Mouse (Mus musculus): ENCODE results near the gene Olfr1202. TPM values are rescaled to one million over a fixed set of nuclear protein-coding genes. Genes with fewer than 3 reads are reported as not detected.

The Olfr1202 gene
- total RNA-seq (2014; rRNA removed) (not detected in 2 replicates), polyA plus RNA-seq (2015; fragmentation: Nextera tagmentation; extraction: Ambion mirVana) (not detected in 2 replicates)

DNA sequence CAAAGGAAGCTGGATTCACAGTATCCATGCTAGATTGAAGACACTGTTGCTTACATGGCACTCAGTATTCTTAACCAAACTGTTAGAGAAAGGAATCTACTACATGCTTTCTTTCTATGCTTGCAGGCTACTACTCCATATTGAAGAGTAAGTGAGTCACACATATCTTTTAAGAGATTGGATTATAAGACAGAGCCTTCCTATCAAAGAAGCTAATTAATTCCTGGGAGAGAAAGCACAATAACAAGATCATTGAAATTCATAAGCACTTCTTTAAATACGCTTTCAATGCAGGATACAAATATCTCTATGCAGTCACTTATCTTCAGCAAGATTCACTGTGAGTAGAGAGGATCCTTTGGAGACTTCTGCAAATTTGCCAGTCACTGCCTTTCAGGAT lies at the start of gene Olfr1202:
Olfr1202 (plus strand) TSS at position 301 of the 400 bp plus-strand sequence.
- Histone ChIP-seq H3K9ac (replicated peaks; ENCODE audit: low read length) (no peak within 1 kb of the TSS), H3K4me1 (ENCODE audit: insufficient read depth, low read length) (no peaks in the 10 kb centered on the region), H3K4me3 (ENCODE audit: low read length) (no peak within 1 kb of the TSS), H3K27me3 (ENCODE audit: insufficient read depth, low read length) (no peaks in the 10 kb centered on the region), H3K4me2 (ENCODE audit: low read depth, low read length) (no peak within 1 kb of the TSS), H3K27ac (no peak within 1 kb of the TSS), H3K36me3 (ENCODE audit: insufficient read depth, low read length) (no peaks in the 10 kb centered on the region), H3K9me3 (ENCODE audit: low read length) (no peaks in the 10 kb centered on the region)
- ATAC-seq (no peak), DNase-seq (ENCODE audit: low spot score) (no peak)
- 84% methylated on average over 1 of the region's 1 CpGs for WGBS
- no peak for TF ChIP-seq CTCF (IDR thresholded peaks at IDR 0.05; ENCODE audit: low read depth)

DNA sequence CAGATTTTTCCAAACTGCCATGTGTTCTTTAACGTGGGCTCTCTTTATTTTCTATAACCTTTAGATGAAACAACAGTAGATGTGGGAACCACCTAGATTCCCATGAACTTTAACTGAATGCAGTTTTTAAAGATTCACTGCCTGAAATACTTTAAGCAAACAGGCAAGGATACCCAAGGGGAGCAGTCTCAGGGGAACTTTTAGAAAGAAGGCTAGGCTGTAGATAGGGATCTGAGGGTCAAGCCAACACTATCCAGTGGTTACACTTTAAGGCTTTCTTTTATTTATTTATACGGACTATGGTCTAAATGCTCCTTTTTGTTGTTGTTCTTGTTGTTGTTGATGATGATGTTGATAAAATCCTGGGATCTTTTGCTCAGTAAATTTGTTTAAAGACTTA lies 43.9 kb upstream of the Olfr1202 start, which contains the start of gene Olfr1200:
Olfr1200 (minus strand) TSS at position 101 of the 400 bp plus-strand sequence.
- Histone ChIP-seq H3K4me3 (ENCODE audit: low read length) (no peak within 1 kb of the TSS), H3K4me2 (ENCODE audit: low read depth, low read length) (no peak within 1 kb of the TSS), H3K9me3 (ENCODE audit: low read length) (no peaks in the 10 kb centered on the region), H3K27me3 (ENCODE audit: insufficient read depth, low read length) (no peaks in the 10 kb centered on the region), H3K4me1 (ENCODE audit: insufficient read depth, low read length) (no peaks in the 10 kb centered on the region), H3K27ac (no peak within 1 kb of the TSS), H3K36me3 (ENCODE audit: insufficient read depth, low read length) (no peaks in the 10 kb centered on the region), H3K9ac (replicated peaks; ENCODE audit: low read length) (no peak within 1 kb of the TSS)
- WGBS: 79% methylated on average over 2 of the region's 2 CpGs
- TF ChIP-seq CTCF (IDR thresholded peaks at IDR 0.05; ENCODE audit: low read depth): no peak
- ATAC-seq: no peak
- DNase-seq (ENCODE audit: low spot score): no peak

DNA sequence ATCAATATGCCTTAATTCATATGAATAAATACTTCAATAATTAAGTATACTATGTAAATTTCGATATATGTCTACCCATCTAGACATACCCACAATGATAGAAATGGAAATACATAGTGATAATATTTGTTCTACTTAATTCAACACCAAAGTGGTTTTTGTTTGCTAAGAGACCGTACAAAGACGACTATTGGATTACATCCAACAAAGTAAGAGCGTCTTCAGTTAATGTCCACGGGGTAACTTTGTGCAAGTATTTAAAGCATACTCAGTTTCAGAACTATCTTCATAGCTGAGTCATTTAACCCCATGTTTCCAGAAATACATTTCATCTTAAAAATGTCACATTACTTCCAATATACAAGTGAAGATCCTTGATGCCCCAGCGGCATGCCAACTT lies 21.6 kb upstream of the Olfr1202 start, which contains the start of gene Olfr1201:
Olfr1201 (plus strand) TSS at position 301 of the 400 bp plus-strand sequence.
- DNase-seq (ENCODE audit: low spot score) (no peak), ATAC-seq (no peak)
- no peaks in the 10 kb centered on the region for H3K9me3 ChIP-seq (ENCODE audit: low read length)
- no peaks in the 10 kb centered on the region for H3K4me1 ChIP-seq (ENCODE audit: insufficient read depth, low read length)
- H3K27me3 ChIP-seq (ENCODE audit: insufficient read depth, low read length): no peaks in the 10 kb centered on the region
- H3K9ac ChIP-seq (replicated peaks; ENCODE audit: low read length): no peak within 1 kb of the TSS
- no peak within 1 kb of the TSS for H3K4me3 ChIP-seq (ENCODE audit: low read length)
- H3K4me2 ChIP-seq (ENCODE audit: low read depth, low read length): no peak within 1 kb of the TSS
- no peaks in the 10 kb centered on the region for H3K36me3 ChIP-seq (ENCODE audit: insufficient read depth, low read length)
- H3K27ac ChIP-seq: no peak within 1 kb of the TSS
- TF ChIP-seq CTCF (IDR thresholded peaks at IDR 0.05; ENCODE audit: low read depth): no peak
- WGBS: 78% methylated on average over 6 of the region's 6 CpGs

DNA sequence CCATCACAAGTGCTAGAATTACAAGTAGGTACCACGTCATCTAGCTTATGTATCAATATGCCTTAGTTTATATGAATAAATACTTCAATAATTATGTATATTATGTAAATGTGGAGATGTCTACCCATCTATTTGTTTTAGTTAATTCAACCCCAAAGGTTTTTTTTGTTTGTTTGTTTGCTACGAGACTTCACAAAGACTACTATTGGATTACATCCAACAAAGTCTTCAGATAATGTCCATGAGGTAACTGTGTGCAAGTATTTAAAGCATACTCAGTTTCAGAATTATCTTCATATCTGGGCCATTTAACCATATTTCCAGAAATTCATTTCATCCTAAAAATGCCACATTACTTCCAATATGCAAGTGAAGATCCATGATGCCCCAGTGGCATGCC lies 15.1 kb downstream of the Olfr1202 start, which contains the start of gene Olfr1205:
Olfr1205 (plus strand) TSS at position 301 of the 400 bp plus-strand sequence.
- H3K4me2 ChIP-seq (ENCODE audit: low read depth, low read length): no peak within 1 kb of the TSS
- H3K9me3 ChIP-seq (ENCODE audit: low read length): no peaks in the 10 kb centered on the region
- 91% methylated on average over 2 of the region's 2 CpGs for WGBS
- H3K4me3 ChIP-seq (ENCODE audit: low read length): no peak within 1 kb of the TSS
- no peaks in the 10 kb centered on the region for H3K4me1 ChIP-seq (ENCODE audit: insufficient read depth, low read length)
- no peak within 1 kb of the TSS for H3K9ac ChIP-seq (replicated peaks; ENCODE audit: low read length)
- ATAC-seq (no peak), DNase-seq (ENCODE audit: low spot score) (no peak)
- no peaks in the 10 kb centered on the region for H3K27me3 ChIP-seq (ENCODE audit: insufficient read depth, low read length)
- H3K36me3 ChIP-seq (ENCODE audit: insufficient read depth, low read length): no peaks in the 10 kb centered on the region
- H3K27ac ChIP-seq: no peak within 1 kb of the TSS
- TF ChIP-seq CTCF (IDR thresholded peaks at IDR 0.05; ENCODE audit: low read depth): no peak

DNA sequence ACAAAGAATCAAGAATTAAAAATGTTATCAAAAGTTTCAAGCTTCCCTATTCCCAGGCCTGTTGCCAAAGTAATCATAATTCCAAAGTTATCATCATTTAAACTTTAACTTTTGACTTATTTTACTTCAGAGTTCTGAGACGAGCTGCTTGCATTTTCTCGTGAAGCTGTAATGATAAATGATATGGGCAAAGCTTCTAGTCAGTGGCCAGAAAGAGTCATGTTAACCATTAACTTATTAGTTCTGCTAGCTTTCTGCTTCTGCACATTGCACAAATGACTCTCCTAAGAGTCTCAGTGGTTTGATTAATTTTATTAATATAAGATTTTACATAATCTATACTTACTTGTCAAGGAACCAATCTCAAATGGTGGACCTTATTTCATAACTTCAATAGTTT lies 24.2 kb downstream of the Olfr1202 start:
- H3K4me1 ChIP-seq (ENCODE audit: insufficient read depth, low read length): no peaks in the 10 kb centered on the region
- H3K9me3 ChIP-seq (ENCODE audit: low read length): no peaks in the 10 kb centered on the region
- 69% methylated on average over 2 of the region's 2 CpGs for WGBS

DNA sequence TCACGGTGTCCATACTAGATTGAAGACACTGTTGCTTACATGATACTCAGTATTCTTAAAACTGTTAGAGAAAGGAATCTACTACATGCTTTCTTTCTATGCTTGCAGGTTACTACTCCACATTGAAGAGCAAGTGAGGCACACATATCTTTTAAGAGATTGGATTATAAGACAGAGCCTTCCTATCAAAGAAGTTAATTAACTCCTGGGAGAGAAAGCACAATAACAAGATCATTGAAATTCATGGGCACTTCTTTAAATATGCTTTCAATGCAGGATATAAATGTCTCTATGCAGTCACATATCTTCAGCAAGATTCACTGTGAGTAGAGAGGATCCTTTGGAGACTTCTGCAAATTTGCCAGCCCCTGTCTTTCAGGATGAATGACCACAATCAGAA lies 34.7 kb downstream of the Olfr1202 start, which contains the start of gene Olfr1204:
Olfr1204 (plus strand) TSS at position 301 of the 400 bp plus-strand sequence.
- no peaks in the 10 kb centered on the region for H3K36me3 ChIP-seq (ENCODE audit: insufficient read depth, low read length)
- H3K27me3 ChIP-seq (ENCODE audit: insufficient read depth, low read length): no peaks in the 10 kb centered on the region
- no peak for DNase-seq (ENCODE audit: low spot score)
- no peak within 1 kb of the TSS for H3K4me2 ChIP-seq (ENCODE audit: low read depth, low read length)
- no peak within 1 kb of the TSS for H3K4me3 ChIP-seq (ENCODE audit: low read length)
- H3K27ac ChIP-seq: no peak within 1 kb of the TSS
- no peaks in the 10 kb centered on the region for H3K4me1 ChIP-seq (ENCODE audit: insufficient read depth, low read length)
- no peak for ATAC-seq
- 100% methylated on average over 1 of the region's 1 CpGs for WGBS
- H3K9me3 ChIP-seq (ENCODE audit: low read length): no peaks in the 10 kb centered on the region
- H3K9ac ChIP-seq (replicated peaks; ENCODE audit: low read length): no peak within 1 kb of the TSS
- no peak for TF ChIP-seq CTCF (IDR thresholded peaks at IDR 0.05; ENCODE audit: low read depth)

More for the DNA sequence above, 24.2 kb downstream of the Olfr1202 start:
- DNase-seq (ENCODE audit: low spot score) (no peak), ATAC-seq (no peak)
- H3K4me3 ChIP-seq (ENCODE audit: low read length): no peak overlapping the region
- no peaks in the 10 kb centered on the region for H3K36me3 ChIP-seq (ENCODE audit: insufficient read depth, low read length)
- H3K9ac ChIP-seq (replicated peaks; ENCODE audit: low read length): no peak overlapping the region
- H3K4me2 ChIP-seq (ENCODE audit: low read depth, low read length): no peak overlapping the region
- H3K27ac ChIP-seq: no peak overlapping the region
- H3K27me3 ChIP-seq (ENCODE audit: insufficient read depth, low read length): no peaks in the 10 kb centered on the region
- no peak for TF ChIP-seq CTCF (IDR thresholded peaks at IDR 0.05; ENCODE audit: low read depth)

DNA sequence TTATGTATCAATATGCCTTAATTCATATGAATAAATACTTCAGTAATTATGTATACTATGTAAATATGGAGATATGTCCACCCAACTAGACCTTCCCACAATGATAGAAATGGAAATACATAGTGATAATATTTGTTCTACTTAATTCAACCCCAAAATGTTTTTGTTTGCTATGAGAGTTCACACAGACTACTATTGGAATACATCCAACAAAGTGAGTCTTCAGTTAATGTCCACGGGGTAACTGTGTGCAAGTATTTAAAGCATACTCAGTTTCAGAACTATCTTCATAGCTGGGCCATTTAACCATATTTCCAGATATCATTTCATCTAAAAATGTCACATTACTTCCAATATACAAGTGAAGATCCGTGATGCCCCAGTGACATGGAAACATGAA lies 48.6 kb downstream of the Olfr1202 start, which contains the start of gene Olfr1206:
Olfr1206 (plus strand) TSS at position 301 of the 400 bp plus-strand sequence.
- no peak within 1 kb of the TSS for H3K9ac ChIP-seq (replicated peaks; ENCODE audit: low read length)
- TF ChIP-seq CTCF (IDR thresholded peaks at IDR 0.05; ENCODE audit: low read depth): no peak
- no peak within 1 kb of the TSS for H3K27ac ChIP-seq
- H3K4me2 ChIP-seq (ENCODE audit: low read depth, low read length): no peak within 1 kb of the TSS
- H3K4me1 ChIP-seq (ENCODE audit: insufficient read depth, low read length): no peaks in the 10 kb centered on the region
- 84% methylated on average over 2 of the region's 2 CpGs for WGBS
- no peaks in the 10 kb centered on the region for H3K27me3 ChIP-seq (ENCODE audit: insufficient read depth, low read length)
- no peak for DNase-seq (ENCODE audit: low spot score)
- H3K9me3 ChIP-seq (ENCODE audit: low read length): no peaks in the 10 kb centered on the region
- no peak within 1 kb of the TSS for H3K4me3 ChIP-seq (ENCODE audit: low read length)
- no peaks in the 10 kb centered on the region for H3K36me3 ChIP-seq (ENCODE audit: insufficient read depth, low read length)
- ATAC-seq: no peak

Other genes starting within 250 kb of the Olfr1202 start
- gene Olfr1189, start 228.0 kb upstream of the Olfr1202 start, total RNA-seq (2014; rRNA removed): not detected in 2 replicates
- not detected in 2 replicates for gene Olfr1189, start 228.0 kb upstream of the Olfr1202 start, polyA plus RNA-seq (2015; fragmentation: Nextera tagmentation; extraction: Ambion mirVana)
- not detected in 2 replicates for gene Olfr1191-ps1, start 174.0 kb upstream of the Olfr1202 start, total RNA-seq (2014; rRNA removed)
- not detected in 2 replicates for gene Olfr1191-ps1, start 174.0 kb upstream of the Olfr1202 start, polyA plus RNA-seq (2015; fragmentation: Nextera tagmentation; extraction: Ambion mirVana)
- gene Olfr1192-ps1, start 166.0 kb upstream of the Olfr1202 start, total RNA-seq (2014; rRNA removed): not detected in 2 replicates
- gene Olfr1192-ps1, start 166.0 kb upstream of the Olfr1202 start, polyA plus RNA-seq (2015; fragmentation: Nextera tagmentation; extraction: Ambion mirVana): not detected in 2 replicates
- not detected in 2 replicates for gene Olfr1193, start 138.9 kb upstream of the Olfr1202 start, total RNA-seq (2014; rRNA removed)
- not detected in 2 replicates for gene Olfr1193, start 138.9 kb upstream of the Olfr1202 start, polyA plus RNA-seq (2015; fragmentation: Nextera tagmentation; extraction: Ambion mirVana)
- gene Olfr1195, start 125.3 kb upstream of the Olfr1202 start, total RNA-seq (2014; rRNA removed): not detected in 2 replicates
- not detected in 2 replicates for gene Olfr1195, start 125.3 kb upstream of the Olfr1202 start, polyA plus RNA-seq (2015; fragmentation: Nextera tagmentation; extraction: Ambion mirVana)
- gene Olfr1196, start 109.9 kb upstream of the Olfr1202 start, total RNA-seq (2014; rRNA removed): not detected in 2 replicates
- not detected in 2 replicates for gene Olfr1196, start 109.9 kb upstream of the Olfr1202 start, polyA plus RNA-seq (2015; fragmentation: Nextera tagmentation; extraction: Ambion mirVana)
- not detected in 2 replicates for gene Olfr1197, start 82.1 kb upstream of the Olfr1202 start, total RNA-seq (2014; rRNA removed)
- gene Olfr1197, start 82.1 kb upstream of the Olfr1202 start, polyA plus RNA-seq (2015; fragmentation: Nextera tagmentation; extraction: Ambion mirVana): not detected in 2 replicates
- gene Olfr1198, start 63.1 kb upstream of the Olfr1202 start, total RNA-seq (2014; rRNA removed): not detected in 2 replicates
- gene Olfr1198, start 63.1 kb upstream of the Olfr1202 start, polyA plus RNA-seq (2015; fragmentation: Nextera tagmentation; extraction: Ambion mirVana): not detected in 2 replicates
- gene Olfr1199, start 54.0 kb upstream of the Olfr1202 start, total RNA-seq (2014; rRNA removed): not detected in 2 replicates
- not detected in 2 replicates for gene Olfr1199, start 54.0 kb upstream of the Olfr1202 start, polyA plus RNA-seq (2015; fragmentation: Nextera tagmentation; extraction: Ambion mirVana)
- not detected in 2 replicates for gene Olfr1200, start 44.0 kb upstream of the Olfr1202 start, total RNA-seq (2014; rRNA removed)
- gene Olfr1200, start 44.0 kb upstream of the Olfr1202 start, polyA plus RNA-seq (2015; fragmentation: Nextera tagmentation; extraction: Ambion mirVana): not detected in 2 replicates
- gene Olfr1201, start 21.5 kb upstream of the Olfr1202 start, total RNA-seq (2014; rRNA removed): not detected in 2 replicates
- not detected in 2 replicates for gene Olfr1201, start 21.5 kb upstream of the Olfr1202 start, polyA plus RNA-seq (2015; fragmentation: Nextera tagmentation; extraction: Ambion mirVana)
- not detected in 2 replicates for gene Olfr1205, start 15.2 kb downstream of the Olfr1202 start, total RNA-seq (2014; rRNA removed)
- gene Olfr1205, start 15.2 kb downstream of the Olfr1202 start, polyA plus RNA-seq (2015; fragmentation: Nextera tagmentation; extraction: Ambion mirVana): not detected in 2 replicates
- not detected in 2 replicates for gene Olfr1204, start 34.8 kb downstream of the Olfr1202 start, total RNA-seq (2014; rRNA removed)
- not detected in 2 replicates for gene Olfr1204, start 34.8 kb downstream of the Olfr1202 start, polyA plus RNA-seq (2015; fragmentation: Nextera tagmentation; extraction: Ambion mirVana)
- gene Olfr1206, start 48.7 kb downstream of the Olfr1202 start, total RNA-seq (2014; rRNA removed): not detected in 2 replicates
- gene Olfr1206, start 48.7 kb downstream of the Olfr1202 start, polyA plus RNA-seq (2015; fragmentation: Nextera tagmentation; extraction: Ambion mirVana): not detected in 2 replicates
- gene Olfr1208, start 87.8 kb downstream of the Olfr1202 start, total RNA-seq (2014; rRNA removed): not detected in 2 replicates
- gene Olfr1208, start 87.8 kb downstream of the Olfr1202 start, polyA plus RNA-seq (2015; fragmentation: Nextera tagmentation; extraction: Ambion mirVana): not detected in 2 replicates
- not detected in 2 replicates for gene Olfr1209, start 100.7 kb downstream of the Olfr1202 start, total RNA-seq (2014; rRNA removed)
- not detected in 2 replicates for gene Olfr1209, start 100.7 kb downstream of the Olfr1202 start, polyA plus RNA-seq (2015; fragmentation: Nextera tagmentation; extraction: Ambion mirVana)
- gene Olfr1211, start 123.6 kb downstream of the Olfr1202 start, total RNA-seq (2014; rRNA removed): not detected in 2 replicates
- gene Olfr1211, start 123.6 kb downstream of the Olfr1202 start, polyA plus RNA-seq (2015; fragmentation: Nextera tagmentation; extraction: Ambion mirVana): not detected in 2 replicates
- not detected in 2 replicates for gene Olfr1212, start 139.5 kb downstream of the Olfr1202 start, total RNA-seq (2014; rRNA removed)
- not detected in 2 replicates for gene Olfr1212, start 139.5 kb downstream of the Olfr1202 start, polyA plus RNA-seq (2015; fragmentation: Nextera tagmentation; extraction: Ambion mirVana)
- not detected in 2 replicates for gene Gm13762, start 165.8 kb downstream of the Olfr1202 start, total RNA-seq (2014; rRNA removed)
- gene Gm13762, start 165.8 kb downstream of the Olfr1202 start, polyA plus RNA-seq (2015; fragmentation: Nextera tagmentation; extraction: Ambion mirVana): not detected in 2 replicates
- not detected in 2 replicates for gene Olfr1214, start 178.2 kb downstream of the Olfr1202 start, total RNA-seq (2014; rRNA removed)
- gene Olfr1214, start 178.2 kb downstream of the Olfr1202 start, polyA plus RNA-seq (2015; fragmentation: Nextera tagmentation; extraction: Ambion mirVana): not detected in 2 replicates
- not detected in 2 replicates for gene Olfr1215, start 192.5 kb downstream of the Olfr1202 start, total RNA-seq (2014; rRNA removed)
- gene Olfr1215, start 192.5 kb downstream of the Olfr1202 start, polyA plus RNA-seq (2015; fragmentation: Nextera tagmentation; extraction: Ambion mirVana): not detected in 2 replicates
- not detected in 2 replicates for gene Olfr1216, start 203.8 kb downstream of the Olfr1202 start, total RNA-seq (2014; rRNA removed)
- gene Olfr1216, start 203.8 kb downstream of the Olfr1202 start, polyA plus RNA-seq (2015; fragmentation: Nextera tagmentation; extraction: Ambion mirVana): not detected in 2 replicates
- not detected in 2 replicates for gene Olfr1217, start 217.6 kb downstream of the Olfr1202 start, total RNA-seq (2014; rRNA removed)
- not detected in 2 replicates for gene Olfr1217, start 217.6 kb downstream of the Olfr1202 start, polyA plus RNA-seq (2015; fragmentation: Nextera tagmentation; extraction: Ambion mirVana)
- not detected in 2 replicates for gene Olfr1218, start 246.7 kb downstream of the Olfr1202 start, total RNA-seq (2014; rRNA removed)
- not detected in 2 replicates for gene Olfr1218, start 246.7 kb downstream of the Olfr1202 start, polyA plus RNA-seq (2015; fragmentation: Nextera tagmentation; extraction: Ambion mirVana)